Mouse (Mus musculus) embryonic fibroblast, embryonic 13.5 days (primary cell): ENCODE measurements around the gene Spin4.

Experiments used
- CTCF ChIP-seq: IDR thresholded peaks from 2 replicates; pipeline ENCODE4 v1.5.1; 2011; ENCODE audit warnings: mild to moderate bottlenecking, control low read depth, low read length, moderate library complexity, borderline replicate concordance; ENCODE audit not compliant: insufficient read depth
- POLR2A ChIP-seq: IDR thresholded peaks from 2 replicates; pipeline ENCODE4 v1.6.1; 2011; ENCODE audit warnings: low read depth, mild to moderate bottlenecking, control low read depth, low read length, moderate library complexity

GRCm38 (mm10) chrX:94994113-94994512 lies 32.4 kb downstream of the Spin4 start:
- no peak for TF ChIP-seq POLR2A
- no peak for TF ChIP-seq CTCF
